Mouse (Mus musculus): ENCODE results near the gene Gm20820. TPM values are rescaled to one million over a fixed set of nuclear protein-coding genes. Genes with fewer than 3 reads are reported as not detected.

Gene Gm20820
- total RNA-seq (2023) = not detected

DNA sequence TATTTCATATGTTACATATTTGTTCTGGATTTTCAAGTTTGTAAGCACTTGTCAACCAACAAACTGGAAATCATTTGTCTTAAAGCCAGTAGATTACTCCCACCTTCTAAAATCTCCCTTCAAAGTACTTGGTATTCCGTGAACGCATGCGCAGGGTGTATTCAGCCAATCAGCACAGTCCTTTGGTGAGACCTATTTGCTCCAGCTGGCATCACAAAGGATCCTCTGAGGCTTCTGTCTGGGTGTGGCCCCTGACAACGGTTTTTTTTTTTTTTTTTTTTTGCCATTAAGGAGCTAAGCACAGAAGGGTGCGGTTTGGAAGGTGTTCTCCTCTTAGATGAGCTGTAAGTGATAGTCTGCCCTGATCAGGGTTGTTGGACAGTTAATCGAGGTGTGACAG is at the start of gene Gm20820:
Gene Gm20820 (plus strand): TSS at position 301 of the 400 bp plus-strand sequence.

